Mouse (Mus musculus): Measurements from ENCODE around the gene Gm20517. TPM values are rescaled to one million over a fixed set of nuclear protein-coding genes. Genes with fewer than 3 reads are reported as not detected.
"Not testable (repeated sequence)": the region's sequence is repeated elsewhere in the genome, so short reads cannot be mapped to it uniquely, and the experiment has no call there.

Gene Gm20517
- total RNA-seq, 2 experiments from 2014 or later = 6.6 to 10.1 TPM

- DNase-seq (ENCODE audit: low spot score in 2 of 2) = no peak
Measured at GRCm38 (mm10) chr17:47625088-47625487, 13.7 kb downstream of the Gm20517 start.

- DNase-seq (ENCODE audit: low spot score in 2 of 2) = no peak
Measured at GRCm38 (mm10) chr17:47626031-47626430, 14.6 kb downstream of the Gm20517 start.

GRCm38 (mm10) chr17:47627791-47628190, 16.4 kb downstream of the Gm20517 start:
- DNase-seq (ENCODE audit: low spot score in 2 of 2) = no peak

GRCm38 (mm10) chr17:47628851-47629676, 17.7 kb downstream of the Gm20517 start:
- DNase-seq (ENCODE audit: low spot score in 2 of 2) = peak; percentile 92 to 95

GRCm38 (mm10) chr17:47629717-47630677, 18.6 kb downstream of the Gm20517 start:
- peak; percentile 48 to 66 for DNase-seq (ENCODE audit: low spot score in 2 of 2)

- DNase-seq (ENCODE audit: low spot score in 2 of 2) = no peak
Measured at GRCm38 (mm10) chr17:47630678-47631065, 19.3 kb downstream of the Gm20517 start, which contains the start of gene Usp49. TSS of gene Usp49 (plus strand) at chr17:47630690.

- DNase-seq (ENCODE audit: low spot score in 2 of 2) = no peak
Measured at GRCm38 (mm10) chr17:47632181-47632840, 20.9 kb downstream of the Gm20517 start.

- no peak for DNase-seq (ENCODE audit: low spot score in 2 of 2)
Measured at GRCm38 (mm10) chr17:47633999-47634770, 22.8 kb downstream of the Gm20517 start.

- no peak for DNase-seq (ENCODE audit: low spot score in 2 of 2)
Measured at GRCm38 (mm10) chr17:47642992-47643391, 31.6 kb downstream of the Gm20517 start.

GRCm38 (mm10) chr17:47646683-47647082, 35.3 kb downstream of the Gm20517 start:
- peak; percentile 69 to 70 for DNase-seq (ENCODE audit: low spot score in 2 of 2)

- DNase-seq (ENCODE audit: low spot score in 2 of 2) = no peak
Measured at GRCm38 (mm10) chr17:47648966-47649365, 37.6 kb downstream of the Gm20517 start.

GRCm38 (mm10) chr17:47651953-47652352, 40.6 kb downstream of the Gm20517 start:
- DNase-seq (ENCODE audit: low spot score in 2 of 2) = no peak

- not testable (repeated sequence) for DNase-seq (ENCODE audit: low spot score in 2 of 2)
Measured at GRCm38 (mm10) chr17:47654346-47654745, 43.0 kb downstream of the Gm20517 start.

- DNase-seq (ENCODE audit: low spot score in 2 of 2) = no peak
Measured at GRCm38 (mm10) chr17:47655697-47656096, 44.3 kb downstream of the Gm20517 start.

- DNase-seq (ENCODE audit: low spot score in 2 of 2) = no peak
Measured at GRCm38 (mm10) chr17:47657901-47658300, 46.5 kb downstream of the Gm20517 start.

GRCm38 (mm10) chr17:47658741-47659243, 47.4 kb downstream of the Gm20517 start:
- no peak for DNase-seq (ENCODE audit: low spot score in 2 of 2)

- DNase-seq (ENCODE audit: low spot score in 2 of 2) = no peak
Measured at GRCm38 (mm10) chr17:47663009-47663713, 51.8 kb downstream of the Gm20517 start.

GRCm38 (mm10) chr17:47664474-47664873, 53.1 kb downstream of the Gm20517 start:
- no peak for DNase-seq (ENCODE audit: low spot score in 2 of 2)

GRCm38 (mm10) chr17:47669166-47669565, 57.8 kb downstream of the Gm20517 start:
- DNase-seq (ENCODE audit: low spot score in 2 of 2) = no peak

- no peak for DNase-seq (ENCODE audit: low spot score in 2 of 2)
Measured at GRCm38 (mm10) chr17:47671988-47672310, 60.6 kb downstream of the Gm20517 start.

All from layer of hippocampus, postnatal 10 days (tissue).